Mouse (Mus musculus): ENCODE data around the gene Kif26b. TPM values are rescaled to one million over a fixed set of nuclear protein-coding genes. Genes with fewer than 3 reads are reported as not detected.

The Kif26b gene
- polyA plus RNA-seq, 1 experiment: 0.16 TPM

DNA sequence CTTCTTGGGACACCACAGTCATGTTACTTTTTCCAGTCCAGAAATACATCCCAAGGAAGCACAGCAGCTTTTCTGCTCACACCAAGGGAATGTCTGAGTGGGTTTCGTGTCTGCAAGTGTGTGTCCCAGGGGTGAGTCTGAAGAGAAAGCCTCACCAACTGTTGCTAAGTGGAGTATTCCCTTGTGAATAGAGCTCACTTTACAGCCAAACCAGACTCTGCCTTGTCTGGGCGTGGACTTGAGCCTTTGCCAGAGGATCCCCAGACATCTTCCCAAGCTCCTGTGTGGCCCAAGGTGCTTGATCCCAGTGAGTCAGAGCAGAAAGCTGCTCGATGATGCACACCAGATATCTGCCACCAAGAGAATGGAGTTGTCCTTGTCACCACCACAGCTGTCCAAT, 48.0 kb downstream of the Kif26b start:
- TF ChIP-seq CTCF (IDR thresholded peaks at IDR 0.05; ENCODE audit: borderline replicate concordance, control insufficient read depth, extremely low read depth, insufficient read depth, low read length, poor library complexity): no peak
- no peak for TF ChIP-seq POLR2A (IDR thresholded peaks at IDR 0.05; ENCODE audit: control insufficient read depth, extremely low read depth, insufficient read depth, low read length, poor library complexity)
- no peak overlapping the region for H3K4me3 ChIP-seq (ENCODE audit: control insufficient read depth, insufficient read depth, low read length)
- H3K36me3 ChIP-seq (ENCODE audit: control insufficient read depth, insufficient read depth, low read length): no peaks in the 10 kb centered on the region
- DNase-seq: no peak
- no peaks in the 10 kb centered on the region for H3K27me3 ChIP-seq (ENCODE audit: control insufficient read depth, insufficient read depth, low read length)
- 91% methylated on average over 3 of the region's 3 CpGs for WGBS
- no peak overlapping the region for H3K27ac ChIP-seq (ENCODE audit: control insufficient read depth, insufficient read depth, low read length)
- no peaks in the 10 kb centered on the region for H3K4me1 ChIP-seq (replicated peaks; ENCODE audit: control insufficient read depth, insufficient read depth, low read length)

- 84% methylated on average over 5 of the region's 5 CpGs for WGBS
- no peak for TF ChIP-seq CTCF (IDR thresholded peaks at IDR 0.05; ENCODE audit: borderline replicate concordance, control insufficient read depth, extremely low read depth, insufficient read depth, low read length, poor library complexity)
- no peak for TF ChIP-seq POLR2A (IDR thresholded peaks at IDR 0.05; ENCODE audit: control insufficient read depth, extremely low read depth, insufficient read depth, low read length, poor library complexity)
- Histone ChIP-seq H3K4me3 (ENCODE audit: control insufficient read depth, insufficient read depth, low read length) (no peak overlapping the region), H3K36me3 (ENCODE audit: control insufficient read depth, insufficient read depth, low read length) (no peaks in the 10 kb centered on the region), H3K27ac (ENCODE audit: control insufficient read depth, insufficient read depth, low read length) (no peak overlapping the region), H3K27me3 (ENCODE audit: control insufficient read depth, insufficient read depth, low read length) (no peaks in the 10 kb centered on the region), H3K4me1 (replicated peaks; ENCODE audit: control insufficient read depth, insufficient read depth, low read length) (no peaks in the 10 kb centered on the region)
- no peak for DNase-seq
Observed at GRCm38 (mm10) chr1:178585366-178586020, 56.6 kb downstream of the Kif26b start.

- H3K27ac ChIP-seq (ENCODE audit: control insufficient read depth, insufficient read depth, low read length): no peak overlapping the region
- no peaks in the 10 kb centered on the region for H3K27me3 ChIP-seq (ENCODE audit: control insufficient read depth, insufficient read depth, low read length)
- TF ChIP-seq POLR2A (IDR thresholded peaks at IDR 0.05; ENCODE audit: control insufficient read depth, extremely low read depth, insufficient read depth, low read length, poor library complexity): no peak
- TF ChIP-seq CTCF (IDR thresholded peaks at IDR 0.05; ENCODE audit: borderline replicate concordance, control insufficient read depth, extremely low read depth, insufficient read depth, low read length, poor library complexity): no peak
- H3K36me3 ChIP-seq (ENCODE audit: control insufficient read depth, insufficient read depth, low read length): no peaks in the 10 kb centered on the region
- 76% methylated on average over 13 of the region's 13 CpGs for WGBS
- H3K4me1 ChIP-seq (replicated peaks; ENCODE audit: control insufficient read depth, insufficient read depth, low read length): no peaks in the 10 kb centered on the region
- H3K4me3 ChIP-seq (ENCODE audit: control insufficient read depth, insufficient read depth, low read length): no peak overlapping the region
- no peak for DNase-seq
Observed at GRCm38 (mm10) chr1:178590229-178591171, 61.6 kb downstream of the Kif26b start.

DNA sequence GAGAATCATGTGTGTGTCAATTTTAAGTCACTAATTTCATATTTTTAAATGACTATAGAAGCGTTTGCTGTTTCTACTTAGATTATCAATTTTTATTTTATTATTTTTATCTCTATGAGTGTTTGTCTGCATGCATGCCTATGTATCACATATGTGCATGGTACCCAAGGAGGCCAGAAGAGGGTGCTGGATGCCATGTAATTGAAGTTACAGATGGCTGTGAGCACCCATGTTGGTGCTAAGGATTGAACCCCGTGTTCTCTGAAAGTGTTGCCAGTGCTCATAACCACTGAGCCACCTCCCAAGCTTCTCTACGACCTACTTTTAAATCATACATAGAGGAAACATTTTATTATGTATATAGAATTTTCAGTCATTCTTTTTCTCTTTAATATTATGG, 68.2 kb downstream of the Kif26b start:
- Histone ChIP-seq H3K4me1 (replicated peaks; ENCODE audit: control insufficient read depth, insufficient read depth, low read length) (no peaks in the 10 kb centered on the region), H3K36me3 (ENCODE audit: control insufficient read depth, insufficient read depth, low read length) (no peaks in the 10 kb centered on the region), H3K27ac (ENCODE audit: control insufficient read depth, insufficient read depth, low read length) (no peak overlapping the region), H3K27me3 (ENCODE audit: control insufficient read depth, insufficient read depth, low read length) (no peaks in the 10 kb centered on the region), H3K4me3 (ENCODE audit: control insufficient read depth, insufficient read depth, low read length) (no peak overlapping the region)
- DNase-seq: no peak
- WGBS: 97% methylated on average over 3 of the region's 3 CpGs
- no peak for TF ChIP-seq POLR2A (IDR thresholded peaks at IDR 0.05; ENCODE audit: control insufficient read depth, extremely low read depth, insufficient read depth, low read length, poor library complexity)
- TF ChIP-seq CTCF (IDR thresholded peaks at IDR 0.05; ENCODE audit: borderline replicate concordance, control insufficient read depth, extremely low read depth, insufficient read depth, low read length, poor library complexity): no peak

GRCm38 (mm10) chr1:178597757-178598156, 68.8 kb downstream of the Kif26b start:
- no peaks in the 10 kb centered on the region for H3K4me1 ChIP-seq (replicated peaks; ENCODE audit: control insufficient read depth, insufficient read depth, low read length)
- no peaks in the 10 kb centered on the region for H3K36me3 ChIP-seq (ENCODE audit: control insufficient read depth, insufficient read depth, low read length)
- no peak for DNase-seq
- no peak overlapping the region for H3K4me3 ChIP-seq (ENCODE audit: control insufficient read depth, insufficient read depth, low read length)
- TF ChIP-seq POLR2A (IDR thresholded peaks at IDR 0.05; ENCODE audit: control insufficient read depth, extremely low read depth, insufficient read depth, low read length, poor library complexity) (no peak), CTCF (IDR thresholded peaks at IDR 0.05; ENCODE audit: borderline replicate concordance, control insufficient read depth, extremely low read depth, insufficient read depth, low read length, poor library complexity) (no peak)
- H3K27ac ChIP-seq (ENCODE audit: control insufficient read depth, insufficient read depth, low read length): no peak overlapping the region
- H3K27me3 ChIP-seq (ENCODE audit: control insufficient read depth, insufficient read depth, low read length): no peaks in the 10 kb centered on the region
- WGBS: 58% methylated on average over 6 of the region's 6 CpGs

DNA sequence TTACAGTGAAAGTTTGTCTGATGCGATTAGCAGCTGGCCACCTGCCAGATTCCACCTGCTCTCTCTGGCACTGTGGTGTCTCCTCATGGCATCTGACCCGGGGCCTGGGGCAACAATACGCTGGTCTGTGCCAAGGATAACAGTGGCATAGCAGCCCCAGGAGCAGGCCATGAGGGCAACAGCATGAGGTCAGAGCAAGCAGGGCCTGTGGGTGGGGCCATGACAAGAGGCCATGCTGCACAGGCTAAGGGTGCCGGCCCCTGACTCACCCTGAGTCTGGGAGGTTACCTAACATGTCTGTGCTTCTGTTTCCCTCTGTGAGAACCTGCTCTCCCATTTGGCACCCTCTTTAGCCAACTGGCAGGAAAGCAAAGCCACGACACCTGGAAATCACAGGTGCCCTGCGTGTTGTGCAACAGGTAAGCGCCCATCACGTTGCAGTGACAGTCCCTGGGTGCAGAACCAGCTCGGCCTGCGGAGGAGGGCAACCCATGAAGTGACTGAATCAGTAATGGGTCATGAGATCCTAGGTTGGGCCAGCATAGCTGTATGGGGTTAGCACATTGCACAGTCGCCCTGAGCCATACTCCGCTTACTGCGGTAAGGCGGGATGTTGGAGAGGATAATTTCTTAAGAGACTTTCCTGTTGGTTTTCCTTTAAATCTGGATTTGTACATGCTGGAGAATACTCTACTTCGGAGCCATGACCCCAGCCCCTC, 72.1 kb downstream of the Kif26b start:
- Histone ChIP-seq H3K27ac (ENCODE audit: control insufficient read depth, insufficient read depth, low read length) (no peak overlapping the region), H3K4me3 (ENCODE audit: control insufficient read depth, insufficient read depth, low read length) (no peak overlapping the region), H3K4me1 (replicated peaks; ENCODE audit: control insufficient read depth, insufficient read depth, low read length) (no peaks in the 10 kb centered on the region), H3K27me3 (ENCODE audit: control insufficient read depth, insufficient read depth, low read length) (no peaks in the 10 kb centered on the region), H3K36me3 (ENCODE audit: control insufficient read depth, insufficient read depth, low read length) (no peaks in the 10 kb centered on the region)
- no peak for TF ChIP-seq CTCF (IDR thresholded peaks at IDR 0.05; ENCODE audit: borderline replicate concordance, control insufficient read depth, extremely low read depth, insufficient read depth, low read length, poor library complexity)
- TF ChIP-seq POLR2A (IDR thresholded peaks at IDR 0.05; ENCODE audit: control insufficient read depth, extremely low read depth, insufficient read depth, low read length, poor library complexity): no peak
- DNase-seq: no peak
- WGBS: 81% methylated on average over 15 of the region's 15 CpGs
